Mouse (Mus musculus): ENCODE measurements around the gene Tfam. TPM values are rescaled to one million over a fixed set of nuclear protein-coding genes. Genes with fewer than 3 reads are reported as not detected.

The Tfam gene
- polyA plus RNA-seq, 1 experiment: 6.4 TPM

DNA sequence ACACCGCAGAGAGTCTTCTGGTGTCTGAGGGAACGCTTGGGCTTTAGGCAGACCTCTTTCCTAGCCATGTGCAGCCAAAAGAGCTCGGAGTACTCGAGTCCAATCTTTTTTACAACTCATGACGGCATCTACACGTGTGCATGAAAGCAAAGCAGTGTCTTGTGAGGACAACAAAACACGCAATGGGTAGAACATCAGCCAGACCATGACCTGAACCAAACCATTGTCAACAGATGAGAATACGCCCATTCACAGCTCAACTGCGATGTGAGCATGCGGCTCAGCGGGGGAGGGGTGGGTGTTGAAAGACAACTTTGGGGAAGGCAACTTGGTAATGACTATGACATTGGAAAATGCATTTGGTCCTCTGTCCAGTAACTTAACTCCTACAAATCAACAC lies 29.4 kb upstream of the Tfam start:
- no peaks in the 10 kb centered on the region for H3K27me3 ChIP-seq (ENCODE audit: control insufficient read depth, insufficient read depth, low read length)
- WGBS: 93% methylated on average over 11 of the region's 11 CpGs
- TF ChIP-seq CTCF (IDR thresholded peaks at IDR 0.05; ENCODE audit: extremely low read depth, insufficient read depth, insufficient read length, insufficient replicate concordance) (no peak), POLR2A (IDR thresholded peaks at IDR 0.05; ENCODE audit: low read depth, low read length) (no peak)
- H3K27ac ChIP-seq (ENCODE audit: insufficient read depth, low read length): no peak overlapping the region
- H3K4me1 ChIP-seq (ENCODE audit: control insufficient read depth, insufficient read depth, insufficient read length): no peaks in the 10 kb centered on the region; the same call in 1 of the 2 replicates
- no peak for DNase-seq (ENCODE audit: low read depth in 1 of 2, low spot score in 2 of 2)
- no peaks in the 10 kb centered on the region for H3K36me3 ChIP-seq (ENCODE audit: control insufficient read depth, insufficient read depth, low read length)
- no peak overlapping the region for H3K4me3 ChIP-seq (ENCODE audit: extremely low read depth, insufficient read depth, insufficient read length)

DNA sequence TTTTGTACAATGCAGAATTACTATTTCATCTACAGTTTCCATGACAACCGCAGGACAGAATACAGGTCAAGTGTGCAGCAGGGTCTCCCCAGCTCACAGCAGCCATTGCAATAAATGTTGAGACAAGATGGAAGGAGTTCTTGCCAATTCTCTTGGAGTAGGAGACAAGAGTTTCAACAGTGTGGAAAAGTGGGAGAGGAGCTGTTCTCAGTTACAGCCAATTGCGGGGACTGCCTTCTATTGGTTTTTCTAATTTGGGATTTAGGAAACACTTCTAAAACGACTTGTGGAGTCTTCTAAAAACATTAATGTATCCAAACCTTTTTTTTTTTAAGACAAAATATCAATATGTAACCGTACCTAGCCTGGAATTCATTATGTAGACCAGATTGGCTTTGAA lies 27.0 kb upstream of the Tfam start:
- Histone ChIP-seq H3K4me1 (ENCODE audit: control insufficient read depth, insufficient read depth, insufficient read length) (no peaks in the 10 kb centered on the region; the same call in 1 of the 2 replicates), H3K27me3 (ENCODE audit: control insufficient read depth, insufficient read depth, low read length) (no peaks in the 10 kb centered on the region), H3K27ac (ENCODE audit: insufficient read depth, low read length) (no peak overlapping the region), H3K4me3 (ENCODE audit: extremely low read depth, insufficient read depth, insufficient read length) (no peak overlapping the region), H3K36me3 (ENCODE audit: control insufficient read depth, insufficient read depth, low read length) (peaks cover 2% of the 10 kb centered on the region; the same call in 1 of the 2 replicates)
- no peak for DNase-seq (ENCODE audit: low read depth in 1 of 2, low spot score in 2 of 2)
- WGBS: 92% methylated on average over 4 of the region's 4 CpGs
- no peak for TF ChIP-seq CTCF (IDR thresholded peaks at IDR 0.05; ENCODE audit: extremely low read depth, insufficient read depth, insufficient read length, insufficient replicate concordance)
- TF ChIP-seq POLR2A (IDR thresholded peaks at IDR 0.05; ENCODE audit: low read depth, low read length): no peak

GRCm38 (mm10) chr10:71261637-71262036 lies 23.6 kb upstream of the Tfam start:
- DNase-seq (ENCODE audit: low read depth in 1 of 2, low spot score in 2 of 2): no peak
- no peaks in the 10 kb centered on the region for H3K27me3 ChIP-seq (ENCODE audit: control insufficient read depth, insufficient read depth, low read length)
- H3K27ac ChIP-seq (ENCODE audit: insufficient read depth, low read length): no peak overlapping the region
- peaks cover 6% of the 10 kb centered on the region; the same call in 1 of the 2 replicates for H3K4me1 ChIP-seq (ENCODE audit: control insufficient read depth, insufficient read depth, insufficient read length)
- WGBS: 83% methylated on average over 8 of the region's 8 CpGs
- TF ChIP-seq CTCF (IDR thresholded peaks at IDR 0.05; ENCODE audit: extremely low read depth, insufficient read depth, insufficient read length, insufficient replicate concordance) (no peak), POLR2A (IDR thresholded peaks at IDR 0.05; ENCODE audit: low read depth, low read length) (no peak)
- peaks cover 2% of the 10 kb centered on the region; the same call in 1 of the 2 replicates for H3K36me3 ChIP-seq (ENCODE audit: control insufficient read depth, insufficient read depth, low read length)
- H3K4me3 ChIP-seq (ENCODE audit: extremely low read depth, insufficient read depth, insufficient read length): no peak overlapping the region

- Histone ChIP-seq H3K27me3 (ENCODE audit: control insufficient read depth, insufficient read depth, low read length) (no peaks in the 10 kb centered on the region), H3K27ac (ENCODE audit: insufficient read depth, low read length) (peak overlapping the region; percentile 60; the same call in 1 of the 2 replicates), H3K4me3 (ENCODE audit: extremely low read depth, insufficient read depth, insufficient read length) (no peak overlapping the region), H3K36me3 (ENCODE audit: control insufficient read depth, insufficient read depth, low read length) (peaks cover 9% of the 10 kb centered on the region), H3K4me1 (ENCODE audit: control insufficient read depth, insufficient read depth, insufficient read length) (peaks cover 6% of the 10 kb centered on the region; the same call in 1 of the 2 replicates)
- TF ChIP-seq CTCF (IDR thresholded peaks at IDR 0.05; ENCODE audit: extremely low read depth, insufficient read depth, insufficient read length, insufficient replicate concordance) (no peak), POLR2A (IDR thresholded peaks at IDR 0.05; ENCODE audit: low read depth, low read length) (no peak)
- WGBS: 47% methylated on average over 5 of the region's 5 CpGs
- DNase-seq (ENCODE audit: low read depth in 1 of 2, low spot score in 2 of 2): peak in 1 of 2 experiments; percentile 50
Observed at GRCm38 (mm10) chr10:71258943-71259342, 20.9 kb upstream of the Tfam start.

DNA sequence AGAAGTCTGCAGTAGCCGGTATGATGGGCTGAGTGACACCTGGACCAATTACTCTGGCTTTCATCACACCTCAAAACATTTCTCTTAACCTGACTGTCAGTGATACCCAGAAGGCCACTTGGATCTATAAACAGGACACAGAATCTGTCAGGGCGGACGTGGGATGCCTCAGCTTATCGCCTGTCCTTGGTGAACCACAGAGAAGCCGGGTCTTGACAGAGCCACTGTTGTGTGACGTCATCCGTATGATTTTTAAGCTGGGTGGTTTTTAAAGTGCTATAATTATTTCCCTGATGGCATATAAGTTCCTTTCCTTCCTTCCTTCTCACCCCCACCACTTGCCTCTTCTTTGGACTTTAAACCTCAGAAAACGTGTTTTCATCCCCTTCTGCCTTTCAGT lies 20.4 kb upstream of the Tfam start:
- no peak for DNase-seq (ENCODE audit: low read depth in 1 of 2, low spot score in 2 of 2)
- Histone ChIP-seq H3K27ac (ENCODE audit: insufficient read depth, low read length) (peak overlapping the region; percentile 60), H3K4me3 (ENCODE audit: extremely low read depth, insufficient read depth, insufficient read length) (no peak overlapping the region), H3K36me3 (ENCODE audit: control insufficient read depth, insufficient read depth, low read length) (peaks cover 9% of the 10 kb centered on the region), H3K4me1 (ENCODE audit: control insufficient read depth, insufficient read depth, insufficient read length) (peaks cover 6% of the 10 kb centered on the region; the same call in 1 of the 2 replicates), H3K27me3 (ENCODE audit: control insufficient read depth, insufficient read depth, low read length) (no peaks in the 10 kb centered on the region)
- no peak for TF ChIP-seq CTCF (IDR thresholded peaks at IDR 0.05; ENCODE audit: extremely low read depth, insufficient read depth, insufficient read length, insufficient replicate concordance)
- WGBS: 50% methylated on average over 8 of the region's 8 CpGs

DNA sequence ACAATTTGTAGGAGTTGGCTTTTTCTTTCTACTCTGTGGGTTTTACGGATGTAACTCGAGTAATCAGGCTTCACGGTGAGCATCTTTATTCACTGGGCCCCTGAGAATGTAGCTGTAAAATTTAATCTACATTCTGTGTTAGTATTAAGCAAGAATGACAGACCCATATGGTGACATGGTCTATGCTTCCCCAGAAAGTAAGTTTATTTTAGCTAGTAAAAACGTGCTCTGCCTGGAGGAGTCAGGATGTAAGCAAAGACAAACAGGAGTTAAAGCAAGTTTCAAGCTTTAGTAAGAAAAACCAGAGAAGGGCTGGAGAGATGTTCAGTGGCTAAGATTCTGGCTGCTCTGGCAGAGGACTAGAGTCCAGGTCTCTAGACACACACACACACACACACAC lies 15.1 kb upstream of the Tfam start:
- H3K4me1 ChIP-seq (ENCODE audit: control insufficient read depth, insufficient read depth, insufficient read length): peaks cover 4% of the 10 kb centered on the region
- no peaks in the 10 kb centered on the region for H3K27me3 ChIP-seq (ENCODE audit: control insufficient read depth, insufficient read depth, low read length)
- H3K36me3 ChIP-seq (ENCODE audit: control insufficient read depth, insufficient read depth, low read length): peaks cover 8% of the 10 kb centered on the region
- no peak for DNase-seq (ENCODE audit: low read depth in 1 of 2, low spot score in 2 of 2)
- 86% methylated on average over 4 of the region's 4 CpGs for WGBS
- H3K4me3 ChIP-seq (ENCODE audit: extremely low read depth, insufficient read depth, insufficient read length): no peak overlapping the region
- TF ChIP-seq POLR2A (IDR thresholded peaks at IDR 0.05; ENCODE audit: low read depth, low read length): no peak
- no peak for TF ChIP-seq CTCF (IDR thresholded peaks at IDR 0.05; ENCODE audit: extremely low read depth, insufficient read depth, insufficient read length, insufficient replicate concordance)
- no peak overlapping the region for H3K27ac ChIP-seq (ENCODE audit: insufficient read depth, low read length)

DNA sequence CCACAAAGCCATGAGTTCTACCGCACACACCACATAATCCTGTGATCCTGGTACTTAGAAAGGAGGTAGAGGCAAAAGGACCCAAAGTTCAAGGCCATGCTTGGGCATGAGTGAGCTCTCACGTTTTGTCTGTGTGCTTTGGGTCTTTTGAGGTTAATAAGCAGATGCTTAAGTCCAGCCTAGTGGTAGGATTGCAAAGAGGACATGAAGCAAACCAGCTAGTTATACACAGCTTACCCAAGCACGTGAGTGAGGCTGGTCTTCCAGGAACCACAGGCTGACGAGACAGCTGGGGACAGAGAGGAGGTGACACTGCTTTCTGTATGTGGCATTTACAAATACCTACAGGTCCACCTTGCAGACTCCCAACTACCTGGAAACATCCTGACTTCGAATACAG lies 14.3 kb upstream of the Tfam start:
- Histone ChIP-seq H3K4me1 (ENCODE audit: control insufficient read depth, insufficient read depth, insufficient read length) (peaks cover 4% of the 10 kb centered on the region), H3K4me3 (ENCODE audit: extremely low read depth, insufficient read depth, insufficient read length) (no peak overlapping the region), H3K27me3 (ENCODE audit: control insufficient read depth, insufficient read depth, low read length) (no peaks in the 10 kb centered on the region), H3K36me3 (ENCODE audit: control insufficient read depth, insufficient read depth, low read length) (peaks cover 8% of the 10 kb centered on the region; the same call in 1 of the 2 replicates), H3K27ac (ENCODE audit: insufficient read depth, low read length) (no peak overlapping the region)
- no peak for DNase-seq (ENCODE audit: low read depth in 1 of 2, low spot score in 2 of 2)
- WGBS: 84% methylated on average over 5 of the region's 5 CpGs
- TF ChIP-seq CTCF (IDR thresholded peaks at IDR 0.05; ENCODE audit: extremely low read depth, insufficient read depth, insufficient read length, insufficient replicate concordance) (no peak), POLR2A (IDR thresholded peaks at IDR 0.05; ENCODE audit: low read depth, low read length) (no peak)

Measured in spleen, adult 2 months (tissue).